Mouse (Mus musculus) lung, postnatal 0 days (tissue): ENCODE measurements around the gene Csde1.
A peak's percentile ranks its signal among the peaks of the same experiment; 100 is the strongest.

Experiments used
- CTCF ChIP-seq: IDR thresholded peaks from 2 replicates; pipeline ENCODE4 v1.5.1; 2016; ENCODE audit warnings: antibody characterized with exemption, mild to moderate bottlenecking
- EP300 ChIP-seq: IDR thresholded peaks from 2 replicates; pipeline ENCODE4 v1.6.1; 2016; ENCODE audit warnings: antibody characterized with exemption, mild to moderate bottlenecking, control low read depth

DNA sequence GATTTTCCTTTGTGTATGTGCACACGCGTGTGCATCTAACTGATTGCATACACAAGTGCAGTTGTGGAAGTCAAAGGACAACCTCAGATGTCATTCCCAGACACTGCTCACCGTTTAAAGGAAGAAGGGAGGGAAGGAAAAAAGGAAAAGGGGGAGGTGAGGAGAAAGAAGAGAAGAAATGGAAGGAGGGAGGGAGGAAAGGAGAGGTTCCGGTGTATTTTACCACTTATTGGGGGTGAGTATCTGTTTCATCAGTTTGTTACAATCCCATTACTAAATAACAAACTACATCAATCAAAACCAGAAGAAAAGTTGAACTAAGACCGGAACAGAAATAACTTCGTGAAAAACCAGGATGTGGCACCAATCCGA, 25.0 kb upstream of the Csde1 start:
- TF ChIP-seq CTCF (no peak), EP300 (peak; percentile 8; the same call in 1 of the 2 replicates)
